Mouse (Mus musculus) MEL (cell line): ENCODE measurements around the gene Csmd2. TPM values are rescaled to one million over a fixed set of nuclear protein-coding genes. Genes with fewer than 3 reads are reported as not detected.
A peak's percentile ranks its signal among the peaks of the same experiment; 100 is the strongest.

ENCODE experiments used
- DNase-seq: peaks from one replicate; pipeline ENCODE4 v3.0.0; 2011; ENCODE audit warnings: low read depth, low spot score
- H3K27ac ChIP-seq: 2 replicates; pipeline ENCODE4 v1.5.1; 2012; ENCODE audit warnings: low read depth, mild to moderate bottlenecking, control low read depth, low read length, moderate library complexity; ENCODE audit not compliant: control insufficient read depth
- H3K27me3 ChIP-seq, 2 experiments: fragments of 150-350 bp in 1 of 2; sonication (generic) in 1 of 2; 2 replicates each; pipeline ENCODE4 v1.6.1; 2012; ENCODE audit warnings: low read length in 2 of 2, mild to moderate bottlenecking in 2 of 2, improper control_type of control experiment in 1 of 2, moderate library complexity in 1 of 2; ENCODE audit not compliant: insufficient read depth in 2 of 2, control insufficient read depth in 1 of 2
- H3K36me3 ChIP-seq, 2 experiments: 2 replicates each; pipeline ENCODE4 v1.6.1; 2012 to 2014; ENCODE audit warnings: low read length in 2 of 2, improper control_type of control experiment in 1 of 2, inconsistent platforms in 1 of 2, mild to moderate bottlenecking in 1 of 2; ENCODE audit not compliant: insufficient read depth in 2 of 2, control insufficient read depth in 1 of 2
- H3K4me1 ChIP-seq, 2 experiments: fragments of 150-350 bp in 1 of 2; sonication (generic) in 1 of 2; 2 replicates each; pipeline ENCODE4 v1.6.1; 2012; ENCODE audit warnings: low read length in 2 of 2, improper control_type of control experiment in 1 of 2, mild to moderate bottlenecking in 1 of 2; ENCODE audit not compliant: insufficient read depth in 2 of 2, control insufficient read depth in 1 of 2
- H3K4me3 ChIP-seq, 2 experiments: fragments of 150-350 bp in 1 of 2; sonication (generic) in 1 of 2; 2 replicates each; pipeline ENCODE4 v1.5.1; 2012; ENCODE audit warnings: low read depth in 2 of 2, low read length in 2 of 2, mild to moderate bottlenecking in 2 of 2, moderate library complexity in 2 of 2, control low read depth in 1 of 2, improper control_type of control experiment in 1 of 2; ENCODE audit not compliant: control insufficient read depth in 1 of 2, insufficient read depth in 1 of 2
- H3K79me2 ChIP-seq: 2 replicates; pipeline ENCODE4 v1.6.1; 2012; ENCODE audit warnings: mild to moderate bottlenecking, low read length, moderate library complexity; ENCODE audit not compliant: control insufficient read depth, poor library complexity, insufficient read depth
- H3K9ac ChIP-seq: 2 replicates; pipeline ENCODE4 v1.6.1; 2012; ENCODE audit warnings: low read depth, mild to moderate bottlenecking, control low read depth, low read length, moderate library complexity; ENCODE audit not compliant: control insufficient read depth, poor library complexity, severe bottlenecking
- H3K9me3 ChIP-seq: fragments of 150-350 bp; sonication (generic); replicated peaks from 2 replicates; pipeline ENCODE4 v1.6.1; 2012; ENCODE audit warnings: mild to moderate bottlenecking, low read length, improper control_type of control experiment, moderate library complexity; ENCODE audit not compliant: insufficient read depth
- CTCF ChIP-seq, 3 experiments: IDR thresholded peaks in 2 of 3; conservative IDR thresholded peaks in 1 of 3; 2 replicates each; pipeline ENCODE4 v1.5.1; 2011 to 2012; ENCODE audit warnings: low read length in 3 of 3, low read depth in 2 of 3, mild to moderate bottlenecking in 2 of 3, improper control_type of control experiment in 1 of 3, inconsistent platforms in 1 of 3, mixed read lengths in 1 of 3, moderate library complexity in 1 of 3; ENCODE audit not compliant: control insufficient read depth in 1 of 3, insufficient read depth in 1 of 3, poor library complexity in 1 of 3, severe bottlenecking in 1 of 3
- HCFC1 ChIP-seq: IDR thresholded peaks from 2 replicates; pipeline ENCODE4 v1.6.1; 2012; ENCODE audit warnings: low read depth, mild to moderate bottlenecking, inconsistent platforms, low read length, improper control_type of control experiment, moderate library complexity
- JUND ChIP-seq: IDR thresholded peaks from 2 replicates; pipeline ENCODE4 v1.6.1; 2011; ENCODE audit warnings: low read depth, mild to moderate bottlenecking, improper control_type of control experiment, low read length
- KAT2A ChIP-seq: conservative IDR thresholded peaks from 2 replicates; pipeline ENCODE4 v1.6.1; 2012; ENCODE audit warnings: low read depth, low read length, improper control_type of control experiment, inconsistent platforms
- MAFK ChIP-seq: IDR thresholded peaks from 2 replicates; pipeline ENCODE4 v1.6.1; 2011; ENCODE audit warnings: low read depth, mild to moderate bottlenecking, low read length, improper control_type of control experiment, borderline replicate concordance
- MAZ ChIP-seq: IDR thresholded peaks from 2 replicates; pipeline ENCODE4 v1.6.1; 2012; ENCODE audit warnings: low read depth, mild to moderate bottlenecking, inconsistent platforms, low read length, improper control_type of control experiment
- MEF2A ChIP-seq: IDR thresholded peaks from 2 replicates; pipeline ENCODE4 v1.6.1; 2014; ENCODE audit warnings: low read depth, mild to moderate bottlenecking, inconsistent platforms, low read length, improper control_type of control experiment; ENCODE audit not compliant: poor library complexity, insufficient replicate concordance, severe bottlenecking; ENCODE audit errors: extremely low read depth
- MXI1 ChIP-seq: IDR thresholded peaks from 2 replicates; pipeline ENCODE4 v1.6.1; 2011; ENCODE audit warnings: mild to moderate bottlenecking, low read depth, low read length, improper control_type of control experiment
- MYB ChIP-seq: IDR thresholded peaks from 2 replicates; pipeline ENCODE4 v1.6.1; 2011; ENCODE audit warnings: mild to moderate bottlenecking, low read depth, low read length, improper control_type of control experiment
- NELFE ChIP-seq: IDR thresholded peaks from 2 replicates; pipeline ENCODE4 v1.6.1; 2011; ENCODE audit warnings: low read depth, low read length, improper control_type of control experiment
- NRF1 ChIP-seq: IDR thresholded peaks from 2 replicates; pipeline ENCODE4 v1.6.1; 2014; ENCODE audit warnings: low read depth, mild to moderate bottlenecking, inconsistent platforms, low read length, improper control_type of control experiment, moderate library complexity; ENCODE audit not compliant: poor library complexity, insufficient read depth, severe bottlenecking
- POLR2AphosphoS2 ChIP-seq: IDR thresholded peaks from 2 replicates; pipeline ENCODE4 v1.6.1; 2011; ENCODE audit warnings: low read length, improper control_type of control experiment
- POLR2AphosphoS5 ChIP-seq: IDR thresholded peaks from 2 replicates; pipeline ENCODE4 v1.6.1; 2012; ENCODE audit warnings: low read depth, borderline replicate concordance, mild to moderate bottlenecking, inconsistent platforms, low read length, moderate library complexity, mixed read lengths
- RAD21 ChIP-seq: IDR thresholded peaks from 2 replicates; pipeline ENCODE4 v1.6.1; 2011; ENCODE audit warnings: mild to moderate bottlenecking, low read depth, low read length, improper control_type of control experiment
- SIN3A ChIP-seq: IDR thresholded peaks from 2 replicates; pipeline ENCODE4 v1.6.1; 2012; ENCODE audit warnings: low read length, improper control_type of control experiment, inconsistent platforms
- SMC3 ChIP-seq: IDR thresholded peaks from 2 replicates; pipeline ENCODE4 v1.6.1; 2011; ENCODE audit warnings: low read depth, low read length, improper control_type of control experiment
- TCF12 ChIP-seq: IDR thresholded peaks from 2 replicates; pipeline ENCODE4 v1.6.1; 2014; ENCODE audit warnings: low read depth, mild to moderate bottlenecking, inconsistent platforms, low read length, improper control_type of control experiment, moderate library complexity
- USF1 ChIP-seq: IDR thresholded peaks from 2 replicates; pipeline ENCODE4 v1.6.1; 2014; ENCODE audit warnings: low read depth, mild to moderate bottlenecking, inconsistent platforms, low read length, improper control_type of control experiment, moderate library complexity
- USF2 ChIP-seq, 2 experiments: IDR thresholded peaks; 2 replicates each; pipeline ENCODE4 v1.6.1; 2011 to 2012; ENCODE audit warnings: improper control_type of control experiment in 2 of 2, low read length in 2 of 2, borderline replicate concordance in 1 of 2, inconsistent platforms in 1 of 2, low read depth in 1 of 2, mild to moderate bottlenecking in 1 of 2; ENCODE audit not compliant: insufficient read depth in 1 of 2
- ZC3H11A ChIP-seq: IDR thresholded peaks from 2 replicates; pipeline ENCODE4 v1.6.1; 2012; ENCODE audit warnings: low read depth, mild to moderate bottlenecking, inconsistent platforms, low read length, improper control_type of control experiment
- ZMIZ1 ChIP-seq: IDR thresholded peaks from 2 replicates; pipeline ENCODE4 v1.6.1; 2012; ENCODE audit warnings: low read depth, mild to moderate bottlenecking, inconsistent platforms, low read length, improper control_type of control experiment, moderate library complexity
- polyA plus RNA-seq, 2 experiments: library from polyadenylated mRNA; stranded (reverse) in 1 of 2; unstranded in 1 of 2; fragments of >175 nt in 1 of 2; fragments of >200 nt in 1 of 2; gene quantifications; 2 replicates each; pipeline versions ENCODE4 v1.2.1 to v1.2.4; 2012; ENCODE audit warnings: low replicate concordance in 2 of 2, low read depth in 1 of 2; ENCODE audit not compliant: insufficient read length in 2 of 2, insufficient read depth in 1 of 2, missing spikeins in 1 of 2
- total RNA-seq: library from RNA; depleted of rRNA; stranded (reverse); fragments of 300-350 nt; gene quantifications from 2 replicates; pipeline ENCODE4 v1.2.3, GENCODE M21; 2012; rRNA removed

Gene Csmd2
- total and polyA plus RNA-seq, 3 experiments, result not detected

DNA sequence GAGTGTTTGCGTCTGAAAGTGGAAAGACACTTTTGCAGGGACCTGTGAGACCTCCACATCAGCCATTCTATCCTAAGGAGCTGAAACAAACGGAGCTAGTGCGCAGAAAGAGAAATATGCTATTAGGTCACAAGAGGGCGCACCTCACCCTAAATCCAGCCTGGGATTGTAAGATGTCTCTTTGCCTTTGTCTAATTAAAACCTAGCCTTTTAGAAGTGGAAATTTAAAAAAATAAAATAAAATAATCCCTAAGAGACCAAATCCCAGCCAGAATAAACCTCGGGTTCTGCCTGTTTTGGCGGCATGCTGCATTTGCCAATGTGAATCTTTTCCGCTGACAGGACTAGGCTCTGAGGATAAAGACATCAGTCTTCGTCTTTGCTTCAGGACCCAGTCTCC lies 625.7 kb downstream of the Csmd2 start:
- TF ChIP-seq ZC3H11A (peak; percentile 73), SMC3 (peak; percentile 82), MAFK (no peak), CTCF (IDR thresholded peaks at IDR 0.05 in 2 of 3, conservative IDR thresholded peaks at IDR 0.05 in 1 of 3; ENCODE audit: control insufficient read depth in 1 of 3, insufficient read depth in 1 of 3, low read depth in 2 of 3, low read length in 3 of 3, poor library complexity in 1 of 3, severe bottlenecking in 1 of 3) (peak; percentile 44 to 91 (median 72); a peak in 5 of 6 replicates), RAD21 (peak; percentile 91), NRF1 (no peak)
- peaks cover 0 to 4% of the 10 kb centered on the region in 2 experiments; a peak in 1 of 4 replicates for H3K4me1 ChIP-seq

DNA sequence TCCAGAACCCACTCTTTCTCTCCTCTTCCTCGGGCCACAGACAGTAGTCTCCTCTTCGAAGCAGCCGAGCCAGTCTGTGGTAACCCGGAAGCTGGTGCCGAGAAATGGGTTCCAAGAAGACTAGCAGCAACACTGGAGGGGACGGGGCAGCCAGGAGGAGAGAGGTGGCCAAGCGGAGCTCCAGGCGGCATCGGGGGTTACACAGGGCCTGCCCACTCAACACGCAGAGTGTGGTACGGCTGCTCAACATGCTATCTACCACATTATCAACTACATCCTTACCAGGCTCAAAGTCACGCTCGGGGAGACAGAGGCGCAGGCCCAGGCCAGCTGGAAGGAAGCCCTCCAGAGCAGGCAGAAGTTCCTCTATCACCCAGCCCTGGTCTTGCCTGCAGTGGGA lies 628.1 kb downstream of the Csmd2 start:
- H3K27me3 ChIP-seq, result no peaks in the 10 kb centered on the region
- peaks cover 0 to 2% of the 10 kb centered on the region in 2 experiments; a peak in 1 of 4 replicates for H3K36me3 ChIP-seq
- H3K4me1 ChIP-seq, result 0 out of 4 replicates have a peak, but pooled peaks cover 0 to 4% of the 10 kb centered on the region in 2 experiments
- no peak for DNase-seq
- TF ChIP-seq KAT2A, result no peak
- no peak for TF ChIP-seq NRF1
- TF ChIP-seq NELFE, result no peak
- no peak for TF ChIP-seq USF2 (IDR thresholded peaks at IDR 0.05; ENCODE audit: borderline replicate concordance in 1 of 2, insufficient read depth in 1 of 2, low read depth in 1 of 2, low read length in 2 of 2)
- no peak for TF ChIP-seq TCF12
- no peak for TF ChIP-seq POLR2AphosphoS2
- TF ChIP-seq RAD21, result no peak
- no peak for TF ChIP-seq MEF2A
- no peak for TF ChIP-seq MAZ
- no peak for TF ChIP-seq SIN3A
- TF ChIP-seq MXI1, result no peak
- no peak for TF ChIP-seq POLR2AphosphoS5
- TF ChIP-seq JUND, result no peak
- no peak for TF ChIP-seq CTCF (IDR thresholded peaks at IDR 0.05 in 2 of 3, conservative IDR thresholded peaks at IDR 0.05 in 1 of 3; ENCODE audit: control insufficient read depth in 1 of 3, insufficient read depth in 1 of 3, low read depth in 2 of 3, low read length in 3 of 3, poor library complexity in 1 of 3, severe bottlenecking in 1 of 3)
- TF ChIP-seq ZMIZ1, result no peak
- TF ChIP-seq ZC3H11A, result no peak
- TF ChIP-seq MYB, result no peak
- TF ChIP-seq USF1, result no peak
- TF ChIP-seq HCFC1, result no peak
- H3K79me2 ChIP-seq, result no peaks in the 10 kb centered on the region
- H3K9ac ChIP-seq, result no peak overlapping the region
- no peaks in the 10 kb centered on the region for H3K9me3 ChIP-seq
- H3K27ac ChIP-seq, result no peak overlapping the region
- H3K4me3 ChIP-seq, result no peak overlapping the region

More for the DNA sequence above, 625.7 kb downstream of the Csmd2 start:
- H3K9me3 ChIP-seq, result no peaks in the 10 kb centered on the region
- peak; percentile 82 for DNase-seq
- no peak overlapping the region for H3K4me3 ChIP-seq
- H3K79me2 ChIP-seq, result no peaks in the 10 kb centered on the region; the same call in 1 of the 2 replicates
- H3K36me3 ChIP-seq, result peaks cover 0 to 4% of the 10 kb centered on the region in 2 experiments; a peak in 1 of 4 replicates
- no peak overlapping the region for H3K9ac ChIP-seq
- no peaks in the 10 kb centered on the region for H3K27me3 ChIP-seq
- H3K27ac ChIP-seq, result no peak overlapping the region

Other genes with a start within 250 kb of the Csmd2 start
- gene CK137956, start 16.9 kb upstream of the Csmd2 start, total RNA-seq, result not detected in 2 replicates
- not detected for gene CK137956, start 16.9 kb upstream of the Csmd2 start, polyA plus RNA-seq